Mouse (Mus musculus) spleen, postnatal 0 days (tissue): ENCODE data around the gene Kcnq4. TPM values are rescaled to one million over a fixed set of nuclear protein-coding genes. Genes with fewer than 3 reads are reported as not detected.

Source experiments
- microRNA counts: library from miRNA; unstranded; fragments of <30 nt; microRNA quantifications from one replicate; lab custom pipeline; 2015
- polyA plus RNA-seq: library from polyadenylated mRNA; unstranded; fragments of >200 nt; fragmentation: Nextera tagmentation; extraction: Ambion mirVana; gene quantifications from 2 replicates; pipeline ENCODE4 v1.2.1, GENCODE M21; 2015

Gene Kcnq4
- 0.17 and 0.46 TPM in 2 replicates for polyA plus RNA-seq

GRCm38 (mm10) chr4:120747941-120748866, at the start of gene Kcnq4:
TSS of gene Kcnq4 (minus strand) at chr4:120748612.

GRCm38 (mm10) chr4:120666358-120667024, 81.9 kb downstream of the Kcnq4 start, which contains the start of gene Cited4:
TSS of gene Cited4 (plus strand) at chr4:120666572.

MicroRNAs encoded within 50 kb of the gene (microRNA counts, 519-probe panel; counts per million panel counts)
- microRNA mmu-miR-30e (lab: Ali Mortazavi, UCI), result 5,575 counts per million, percentile 43 among the panel's probes with 10 or more counts

Other genes starting within 250 kb of the Kcnq4 start
- gene Slfnl1, start 216.4 kb downstream of the Kcnq4 start, polyA plus RNA-seq, result not detected in 2 replicates
- 29.0 and 33.5 TPM in 2 replicates for gene Ctps, start 178.3 kb downstream of the Kcnq4 start, polyA plus RNA-seq
- gene Gm8439, start 159.9 kb downstream of the Kcnq4 start, polyA plus RNA-seq, result 0.61 TPM in 1 of 2 replicates, not detected in the other
- 56.9 and 92.3 TPM in 2 replicates for gene Cited4, start 82.0 kb downstream of the Kcnq4 start, polyA plus RNA-seq
- gene Nfyc, start 83.0 kb upstream of the Kcnq4 start, polyA plus RNA-seq, result 42.9 and 45.6 TPM in 2 replicates
- gene Rims3, start 106.2 kb upstream of the Kcnq4 start, polyA plus RNA-seq, result 0.33 and 0.34 TPM in 2 replicates
- gene Exo5, start 176.4 kb upstream of the Kcnq4 start, polyA plus RNA-seq, result 9.3 and 11.4 TPM in 2 replicates
- gene Zfp69, start 203.1 kb upstream of the Kcnq4 start, polyA plus RNA-seq, result 2.4 and 2.8 TPM in 2 replicates